1 mouse cellular context compared by ENCODE assay signal in genomic region chr3:85713936-85714709, GRCm38 (mm10).
TF ChIP-seq lines count a peak whose summit lies in the region.

No protein-coding gene starts in this region.

TF ChIP-seq in CH12.LX, 34 proteins besides CTCF, POLR2A, EP300 and RAD21 (continued from another document):
- TF ChIP-seq MAFK (IDR thresholded peaks at IDR 0.05; ENCODE audit: insufficient replicate concordance, low read length): peak; percentile 53; the same call in 1 of the 2 replicates
- TF ChIP-seq KAT2A (IDR thresholded peaks at IDR 0.05; ENCODE audit: insufficient replicate concordance, low read length): no peak
- no peak for TF ChIP-seq JUND (conservative IDR thresholded peaks at IDR 0.05; ENCODE audit: low read depth, low read length)
- no peak for TF ChIP-seq ETS1 (conservative IDR thresholded peaks at IDR 0.05; ENCODE audit: low read depth, low read length)
- TF ChIP-seq ZKSCAN1 (IDR thresholded peaks at IDR 0.05; ENCODE audit: borderline replicate concordance, low read depth, low read length): no peak
- TF ChIP-seq ZMIZ1 (IDR thresholded peaks at IDR 0.05; ENCODE audit: low read depth, low read length): no peak
